Mouse (Mus musculus) urinary bladder, postnatal 25 days (tissue): ENCODE measurements around the gene Kifc1.

Experiments
- DNase-seq: peaks from one replicate; pipeline ENCODE4 v3.0.0; 2022; ENCODE audit warnings: low spot score

The Kifc1 gene

DNA sequence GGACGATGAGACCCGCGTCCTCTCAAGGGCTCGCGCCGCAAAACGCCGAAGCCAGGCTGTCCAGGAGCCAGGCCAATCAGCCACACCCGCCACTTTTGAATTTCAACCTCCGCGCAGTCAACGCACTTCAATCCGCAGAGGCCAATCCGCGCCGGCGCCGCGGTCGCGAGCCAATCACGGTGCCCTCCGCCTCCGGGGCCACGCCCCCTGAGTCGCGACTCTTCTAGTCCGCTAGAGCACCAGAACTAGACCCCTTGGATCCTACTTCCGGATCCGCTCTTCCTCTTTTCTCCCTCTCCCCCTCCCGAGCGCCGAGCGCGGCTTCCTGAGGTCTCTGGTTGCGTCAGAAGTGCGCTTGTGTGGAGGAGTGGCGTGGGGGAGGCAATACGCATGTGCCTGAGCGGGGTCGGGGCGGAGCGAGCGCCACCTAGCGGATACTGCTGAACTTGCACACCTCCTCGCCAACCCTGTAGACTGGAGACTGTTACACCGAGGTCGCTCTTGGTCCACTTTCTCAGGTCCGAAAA is at the start of gene Kifc1:
TSS of gene Kifc1 (minus strand) at position 129 of the 527 bp plus-strand sequence.
- DNase-seq: peak; percentile 98

DNA sequence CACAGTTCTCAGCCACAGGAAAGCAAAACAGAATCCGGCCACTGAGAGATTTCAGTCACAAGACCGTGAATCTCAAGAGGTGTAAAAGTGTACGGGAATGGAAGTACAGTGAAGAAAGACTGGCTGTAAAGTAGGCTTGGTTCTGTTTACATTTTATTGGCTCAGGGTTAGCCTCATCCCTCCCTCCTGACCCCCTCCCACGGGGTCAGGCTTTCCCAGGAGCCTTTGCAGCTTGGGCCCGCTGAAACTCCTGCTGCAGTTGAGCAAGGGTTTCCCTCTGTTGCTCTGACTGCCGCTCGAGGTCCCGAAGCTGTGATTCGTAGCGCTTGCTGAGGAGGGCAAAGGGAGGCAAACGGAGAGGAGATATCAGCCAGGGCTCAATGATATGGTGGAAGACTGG is 48.3 kb upstream of the Kifc1 start:
- no peak for DNase-seq

GRCm38 (mm10) chr17:33936993-33937392 is 46.5 kb upstream of the Kifc1 start:
- no peak for DNase-seq

GRCm38 (mm10) chr17:33935422-33936055 is 45.1 kb upstream of the Kifc1 start:
- DNase-seq: no peak

- DNase-seq: no peak
Observed at GRCm38 (mm10) chr17:33932970-33933369, 42.5 kb upstream of the Kifc1 start.

DNA sequence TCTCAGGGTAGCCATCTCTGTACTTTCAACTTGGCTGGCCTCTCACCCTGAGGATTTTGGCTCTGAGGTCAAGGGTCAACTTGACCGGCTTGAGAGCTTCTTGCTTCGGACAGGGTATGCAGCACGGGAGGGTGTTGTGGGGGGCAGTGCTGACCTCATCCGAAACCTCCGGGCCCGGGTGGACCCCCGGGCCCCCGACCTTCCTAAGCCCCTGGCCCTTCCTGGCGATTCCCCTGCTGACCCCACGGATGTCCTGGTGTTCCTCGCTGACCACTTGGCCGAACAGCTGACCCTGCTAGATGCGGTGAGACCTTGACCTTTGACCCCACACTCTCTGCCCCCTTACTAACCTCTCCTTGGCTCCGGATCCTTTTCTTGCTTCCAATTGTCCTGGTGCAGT is 42.0 kb upstream of the Kifc1 start:
- no peak for DNase-seq

- DNase-seq: no peak
Observed at GRCm38 (mm10) chr17:33931947-33932346, 41.5 kb upstream of the Kifc1 start.

DNA sequence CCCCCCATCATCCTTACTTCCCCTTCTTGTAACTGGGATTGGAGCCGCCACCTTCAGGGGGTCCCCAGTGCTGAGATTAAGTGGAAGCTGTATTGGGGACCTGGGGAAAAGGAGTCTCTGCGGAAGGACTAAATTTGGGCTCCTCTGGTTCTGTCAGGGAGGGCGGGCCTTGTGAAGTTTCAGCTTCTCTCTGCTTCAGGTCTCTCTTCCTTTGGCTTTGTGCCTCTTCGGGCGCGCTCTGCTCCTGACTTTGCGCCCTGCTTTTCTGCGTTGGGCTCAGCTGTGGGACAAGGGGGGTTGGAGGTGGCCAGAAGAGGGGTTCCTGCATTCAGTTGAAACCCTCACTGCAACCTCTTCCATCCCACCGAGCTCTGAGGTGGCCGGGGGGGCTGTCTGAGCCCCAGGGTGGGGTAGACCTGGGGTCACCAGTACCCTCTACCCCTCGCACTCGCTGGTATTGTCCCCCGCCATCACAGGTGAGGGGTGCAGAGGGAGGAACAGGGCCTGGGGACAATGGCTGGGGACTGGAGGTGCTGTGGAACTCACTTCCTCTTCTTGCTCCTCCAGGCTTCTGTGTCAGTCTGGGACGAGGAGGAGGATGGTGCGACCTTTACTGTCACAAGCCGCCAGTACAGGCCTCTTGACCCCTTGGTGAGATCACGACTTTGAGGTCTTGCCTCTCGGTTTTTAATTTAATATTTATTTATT is 40.9 kb upstream of the Kifc1 start:
- no peak for DNase-seq

DNA sequence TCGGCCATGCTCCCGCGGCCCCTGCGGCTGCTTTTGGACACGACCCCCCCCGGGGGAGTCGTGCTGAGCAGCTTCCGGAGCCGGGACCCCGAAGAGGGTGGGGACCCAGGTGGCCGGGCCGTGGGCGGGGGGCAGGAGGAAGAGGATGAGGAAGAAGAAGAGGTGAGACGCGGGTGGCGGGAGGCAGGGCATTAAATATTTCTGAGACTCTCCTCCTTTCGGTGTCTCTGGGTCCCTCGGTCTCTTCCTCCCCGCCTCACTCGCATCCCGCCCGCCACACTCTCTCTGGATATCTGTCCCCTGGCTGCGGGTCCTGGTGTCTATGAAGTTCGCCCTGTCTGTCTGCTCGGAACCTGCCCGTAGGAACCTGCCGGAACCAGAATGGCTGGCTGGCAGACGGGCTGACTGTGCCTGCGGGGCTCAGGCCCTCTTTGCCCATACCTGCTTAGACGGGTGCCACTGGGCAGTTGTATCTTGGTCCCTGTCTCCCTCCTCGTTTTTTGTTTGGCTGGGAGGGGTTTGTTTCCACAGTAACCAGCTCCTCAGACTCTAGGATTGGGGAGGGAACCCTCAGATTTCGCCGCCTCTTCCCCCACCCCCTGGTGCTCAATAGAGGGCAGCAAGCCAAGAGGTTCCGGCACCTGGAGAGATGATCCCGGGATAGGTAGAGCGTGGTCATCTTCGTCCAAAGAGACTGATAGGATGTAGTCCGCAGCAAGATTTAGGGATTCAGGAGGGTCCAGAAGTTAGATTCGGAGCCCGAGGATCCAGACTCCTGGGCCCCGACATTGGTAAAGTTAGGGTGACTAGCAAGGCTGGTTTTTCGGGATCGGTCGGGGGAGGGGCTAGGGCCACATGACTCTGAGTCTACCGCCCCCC is 40.1 kb upstream of the Kifc1 start:
- DNase-seq: peak; percentile 62

DNA sequence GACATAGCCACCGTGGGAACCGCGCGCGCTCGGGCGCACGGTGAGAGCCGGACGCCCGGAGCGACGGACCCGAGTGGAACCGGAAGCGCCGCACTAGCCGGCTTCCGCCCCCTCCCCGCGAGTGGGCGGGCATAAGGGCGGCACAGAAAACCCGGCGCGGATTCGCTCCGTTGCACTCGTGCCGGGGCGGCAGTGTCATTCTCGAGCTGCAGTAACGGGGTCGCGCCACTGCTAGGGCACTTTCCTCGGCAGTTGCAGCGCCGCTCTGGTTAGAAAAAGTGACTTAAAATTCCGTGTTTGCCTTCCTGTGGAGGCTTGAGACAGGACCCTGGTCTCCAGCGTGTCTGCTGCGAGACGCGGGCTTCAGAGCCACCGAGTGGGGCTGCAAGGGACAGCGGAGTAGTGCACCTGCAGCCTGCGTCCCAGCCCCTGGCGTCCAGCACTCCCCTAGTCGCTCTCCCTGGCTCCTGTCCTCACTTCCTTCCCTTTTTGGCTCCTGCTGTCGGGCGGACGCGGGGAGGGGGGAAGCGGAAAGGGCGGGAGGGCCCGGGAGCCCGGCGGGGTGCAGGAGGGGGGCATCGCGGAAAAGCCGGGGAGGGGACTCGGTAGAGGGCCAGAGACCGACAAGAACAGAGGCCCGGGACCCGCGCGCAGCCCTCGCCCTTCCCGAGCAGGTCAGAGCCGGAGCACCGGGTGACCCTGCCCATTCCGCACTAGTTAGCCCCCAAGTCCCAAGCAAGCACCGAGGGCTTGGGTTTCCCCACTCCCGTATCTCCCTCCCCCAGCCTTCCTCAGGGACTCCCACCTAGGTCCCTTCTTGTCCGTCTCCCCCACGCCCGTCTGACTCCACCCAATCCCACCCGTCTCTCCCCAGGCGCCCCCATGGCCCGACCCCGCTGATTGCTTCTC is 39.2 kb upstream of the Kifc1 start, which contains the start of gene Rgl2:
TSS of gene Rgl2 (plus strand) at position 173 of the 909 bp plus-strand sequence.
- peak; percentile 94 for DNase-seq

- no peak for DNase-seq
Observed at GRCm38 (mm10) chr17:33928251-33928947, 37.9 kb upstream of the Kifc1 start.

GRCm38 (mm10) chr17:33926207-33926932 is 35.9 kb upstream of the Kifc1 start:
- DNase-seq: no peak

GRCm38 (mm10) chr17:33925406-33926116 is 35.1 kb upstream of the Kifc1 start:
- DNase-seq: no peak

DNA sequence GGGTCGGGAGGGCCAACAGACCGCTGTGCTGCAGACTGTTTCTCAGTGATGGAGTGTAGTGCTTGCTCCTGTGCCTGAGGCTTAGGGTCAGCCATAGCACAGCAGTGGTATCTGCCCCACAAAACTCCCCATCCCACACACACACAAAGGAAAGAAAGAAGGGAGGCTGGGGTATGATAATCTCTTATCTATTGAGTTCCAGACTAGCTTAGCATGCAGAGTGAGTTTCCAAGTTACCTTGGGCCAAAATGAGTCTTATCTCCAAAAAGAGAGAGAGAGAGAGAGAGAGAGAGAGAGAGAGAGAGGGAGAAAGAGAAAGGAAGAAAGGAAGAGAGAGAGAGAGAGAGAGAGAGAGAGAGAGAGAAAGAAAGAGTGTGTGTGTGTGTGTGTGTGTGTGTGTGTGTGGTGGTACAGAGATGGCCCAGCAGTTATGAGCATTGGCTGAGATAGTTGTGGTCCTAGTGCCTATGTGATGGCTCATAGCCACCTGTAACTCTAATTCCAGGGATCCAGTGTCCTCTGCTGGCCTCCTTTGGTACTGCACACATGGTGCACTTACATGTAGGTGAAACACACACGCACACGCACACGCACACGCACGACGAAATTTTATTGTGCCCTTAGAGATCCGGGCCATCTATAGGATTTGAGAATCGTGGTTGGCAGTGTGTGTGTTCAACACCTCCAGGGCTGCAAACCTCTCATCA is 34.3 kb upstream of the Kifc1 start:
- DNase-seq: no peak

- DNase-seq: no peak
Observed at GRCm38 (mm10) chr17:33921361-33921760, 30.9 kb upstream of the Kifc1 start.

GRCm38 (mm10) chr17:33920282-33921097 is 30.0 kb upstream of the Kifc1 start:
- DNase-seq: peak; percentile 80

GRCm38 (mm10) chr17:33919351-33920281 is 29.2 kb upstream of the Kifc1 start:
- peak; percentile 71 for DNase-seq
